8 mouse cellular contexts compared by ENCODE assay signal in genomic region chr19:38223356-38223904, GRCm38 (mm10). TPM values are rescaled to one million over a fixed set of nuclear protein-coding genes. Genes with fewer than 3 reads are reported as not detected.
DNase-seq lines count a peak whose midpoint lies in the region; ATAC-seq and TF ChIP-seq lines count a peak whose summit lies in the region.

No protein-coding gene starts in this region.

- H3K36me3 ChIP-seq in kidney, postnatal 0 days (ENCODE audit: insufficient read depth, low read length), result 0 out of 2 replicates have a peak, but pooled peaks cover 3% of the 10 kb centered on the region
- H3K36me3 ChIP-seq in liver, postnatal 0 days (replicated peaks; ENCODE audit: insufficient read depth, low read length), result peaks cover 6% of the 10 kb centered on the region; the same call in 1 of the 2 replicates

- no peak for ATAC-seq in kidney, postnatal 0 days (replicated peaks; ENCODE audit: low FRiP score, low read depth)
- peak; percentile 14 for ATAC-seq in Patski
- peak; percentile 55 for ATAC-seq in granulocyte monocyte progenitor cell, adult 5-6 weeks (replicated peaks; ENCODE audit: poor library complexity, severe bottlenecking)
- ATAC-seq in liver, postnatal 0 days, result peak; percentile 24

- 6% methylated on average over 12 of the region's 12 CpGs for WGBS in kidney, postnatal 0 days
- 9% methylated on average over 12 of the region's 12 CpGs for WGBS in liver, postnatal 0 days (ENCODE audit: insufficient replicate concordance)

- no peak for TF ChIP-seq EP300 in liver, postnatal 0 days (IDR thresholded peaks at IDR 0.05; ENCODE audit: low read depth)

- no peaks in the 10 kb centered on the region for H3K9me3 ChIP-seq in kidney, postnatal 0 days (replicated peaks; ENCODE audit: low read length)
- no peaks in the 10 kb centered on the region for H3K9me3 ChIP-seq in liver, postnatal 0 days (ENCODE audit: low read length)

- 0 out of 2 replicates have a peak, but pooled peaks cover 4% of the 10 kb centered on the region for H3K4me1 ChIP-seq in kidney, postnatal 0 days (replicated peaks; ENCODE audit: insufficient read depth, low read length)
- H3K4me1 ChIP-seq in liver, postnatal 0 days (ENCODE audit: insufficient read depth), result no peaks in the 10 kb centered on the region

- H3K9ac ChIP-seq in kidney, postnatal 0 days (ENCODE audit: low read depth, low read length), result peak overlapping the region; percentile 69
- peak overlapping the region; percentile 65 for H3K9ac ChIP-seq in liver, postnatal 0 days (replicated peaks)

- no peak for DNase-seq in kidney, postnatal 0 days (ENCODE audit: low spot score)
- DNase-seq in kidney, postnatal 10 days, result no peak
- DNase-seq in Patski (ENCODE audit: low read depth, low spot score), result no peak
- no peak for DNase-seq in liver, postnatal 0 days
- no peak for DNase-seq in ovary, postnatal 36 days (ENCODE audit: low spot score)
- no peak for DNase-seq in embryo, embryonic 11 days
- DNase-seq in left cerebral cortex, adult 11 months (ENCODE audit: low spot score), result no peak

- CTCF ChIA-PET in Patski (lab: Charles Lee), result interaction anchor here (0.8 to 1.6 kb wide), 3 partner anchors 9 to 129 kb away, joined by 3 to 4 read pairs (median 4); no protein-coding TSS in a partner anchor

- no peaks in the 10 kb centered on the region for H3K27me3 ChIP-seq in kidney, postnatal 0 days (ENCODE audit: insufficient read depth, low read length)
- H3K27me3 ChIP-seq in Patski, result peaks cover 15% of the 10 kb centered on the region
- no peaks in the 10 kb centered on the region for H3K27me3 ChIP-seq in liver, postnatal 0 days (ENCODE audit: insufficient read depth, low read length)

- peak overlapping the region; percentile 65 for H3K4me2 ChIP-seq in kidney, postnatal 0 days (ENCODE audit: low read length)
- H3K4me2 ChIP-seq in liver, postnatal 0 days (ENCODE audit: low read depth, low read length), result peak overlapping the region; percentile 81

- in situ Hi-C loops in Patski (cut with MboI; ENCODE audit: low pct_unique_long_range_greater_than_20kb), result no loop called here

- peak overlapping the region; percentile 57 for H3K4me3 ChIP-seq in kidney, postnatal 0 days (replicated peaks; ENCODE audit: low read depth, low read length)
- H3K4me3 ChIP-seq in liver, postnatal 0 days (ENCODE audit: low read depth, low read length), result peak overlapping the region; percentile 62

- POLR2A ChIA-PET in Patski (lab: Charles Lee), result interaction anchor here (0.7 to 1.3 kb wide), 2 partner anchors 14 to 31 kb away, joined by 3 read pairs; no protein-coding TSS in a partner anchor

- H3K27ac ChIP-seq in kidney, postnatal 0 days, result peak overlapping the region; percentile 84
- H3K27ac ChIP-seq in liver, postnatal 0 days (ENCODE audit: low read depth), result peak overlapping the region; percentile 66

- no peak for TF ChIP-seq CTCF in kidney, postnatal 0 days (IDR thresholded peaks at IDR 0.05; ENCODE audit: low read depth)
- no peak for TF ChIP-seq CTCF in Patski (IDR thresholded peaks at IDR 0.05)
- no peak for TF ChIP-seq CTCF in liver, postnatal 0 days (IDR thresholded peaks at IDR 0.05; ENCODE audit: low read depth)

RNA-seq across cellular contexts. Expression of gene Fra10ac1, which starts 0.5 kb away (rescaled TPM):
- 36.5 and 37.6 TPM in 2 replicates for polyA plus RNA-seq in kidney, postnatal 0 days (2015; fragmentation: Nextera tagmentation; extraction: Ambion mirVana)
- polyA plus RNA-seq in Patski (2021), result 20.4 TPM
- 23.0 and 36.0 TPM in 2 replicates for total RNA-seq in granulocyte monocyte progenitor cell, adult 5-6 weeks (2014; fragmentation: Nextera tagmentation)
- 41.0 and 45.0 TPM in 2 replicates for total RNA-seq in granulocyte monocyte progenitor cell, adult 5-6 weeks (2017)
- polyA plus RNA-seq in liver, postnatal 0 days (2015; fragmentation: Nextera tagmentation; extraction: Ambion mirVana), result 16.6 and 18.6 TPM in 2 replicates

RNA-seq across cellular contexts. Expression of gene Lgi1, which starts 40.9 kb away (rescaled TPM):
- 1.4 and 1.6 TPM in 2 replicates for polyA plus RNA-seq in kidney, postnatal 0 days (2015; fragmentation: Nextera tagmentation; extraction: Ambion mirVana)
- 0.04 TPM for polyA plus RNA-seq in Patski (2021)
- total RNA-seq in granulocyte monocyte progenitor cell, adult 5-6 weeks (2014; fragmentation: Nextera tagmentation), result 2.4 TPM in 1 of 2 replicates, not detected in the other
- total RNA-seq in granulocyte monocyte progenitor cell, adult 5-6 weeks (2017), result 0.39 TPM in 1 of 2 replicates, not detected in the other
- polyA plus RNA-seq in liver, postnatal 0 days (2015; fragmentation: Nextera tagmentation; extraction: Ambion mirVana), result 0.12 TPM in 1 of 2 replicates, not detected in the other
